Mouse (Mus musculus) stomach, embryonic 15.5 days (tissue): ENCODE data around the gene Ppm1h. TPM values are rescaled to one million over a fixed set of nuclear protein-coding genes. Genes with fewer than 3 reads are reported as not detected.

Experiments
- ATAC-seq: fragments of 200-750 bp; cut with Nextera tagmentation; 2 replicates; pipeline ENCODE4 v1.8.0; 2017; ENCODE audit warnings: low read depth, moderate number of reproducible peaks, moderate TSS enrichment; ENCODE audit not compliant: insufficient read depth, low FRiP score
- H3K27ac ChIP-seq: fragments of 300-500 bp; sonication (generic); 2 replicates; pipeline ENCODE4 v1.5.1; 2015; ENCODE audit warnings: mild to moderate bottlenecking, inconsistent platforms
- H3K27me3 ChIP-seq: fragments of 300-500 bp; sonication (generic); replicated peaks from 2 replicates; pipeline ENCODE4 v1.6.1; 2015; ENCODE audit warnings: inconsistent platforms
- H3K36me3 ChIP-seq: fragments of 300-500 bp; sonication (generic); 2 replicates; pipeline ENCODE4 v1.6.1; 2015; ENCODE audit warnings: inconsistent platforms
- H3K4me1 ChIP-seq: fragments of 300-500 bp; sonication (generic); 2 replicates; pipeline ENCODE4 v1.6.1; 2015; ENCODE audit warnings: inconsistent platforms
- H3K4me2 ChIP-seq: fragments of 300-500 bp; sonication (generic); 2 replicates; pipeline ENCODE4 v1.6.1; 2015; ENCODE audit warnings: mild to moderate bottlenecking, inconsistent platforms
- H3K4me3 ChIP-seq: fragments of 300-500 bp; sonication (generic); replicated peaks from 2 replicates; pipeline ENCODE4 v1.5.1; 2015; ENCODE audit warnings: inconsistent platforms
- H3K9ac ChIP-seq: fragments of 300-500 bp; sonication (generic); 2 replicates; pipeline ENCODE4 v1.6.1; 2015; ENCODE audit warnings: inconsistent platforms
- H3K9me3 ChIP-seq: fragments of 300-500 bp; sonication (generic); 2 replicates; pipeline ENCODE4 v1.6.1; 2016; ENCODE audit warnings: inconsistent platforms
- WGBS: fragments of 180-500 bp; shearing (Covaris S2); methylation state at CpG from one replicate; pipeline ENCODE4 v1.1.7; 2015; 5-methylcytosine and 5-hydroxymethylcytosine counted together
- polyA plus RNA-seq: library from polyadenylated mRNA; unstranded; fragments of >200 nt; fragmentation: Nextera tagmentation; extraction: Ambion mirVana; gene quantifications from 2 replicates; pipeline ENCODE4 v1.2.1, GENCODE M21; 2015

Ppm1h gene
- 13.2 and 14.9 TPM in 2 replicates for polyA plus RNA-seq

DNA sequence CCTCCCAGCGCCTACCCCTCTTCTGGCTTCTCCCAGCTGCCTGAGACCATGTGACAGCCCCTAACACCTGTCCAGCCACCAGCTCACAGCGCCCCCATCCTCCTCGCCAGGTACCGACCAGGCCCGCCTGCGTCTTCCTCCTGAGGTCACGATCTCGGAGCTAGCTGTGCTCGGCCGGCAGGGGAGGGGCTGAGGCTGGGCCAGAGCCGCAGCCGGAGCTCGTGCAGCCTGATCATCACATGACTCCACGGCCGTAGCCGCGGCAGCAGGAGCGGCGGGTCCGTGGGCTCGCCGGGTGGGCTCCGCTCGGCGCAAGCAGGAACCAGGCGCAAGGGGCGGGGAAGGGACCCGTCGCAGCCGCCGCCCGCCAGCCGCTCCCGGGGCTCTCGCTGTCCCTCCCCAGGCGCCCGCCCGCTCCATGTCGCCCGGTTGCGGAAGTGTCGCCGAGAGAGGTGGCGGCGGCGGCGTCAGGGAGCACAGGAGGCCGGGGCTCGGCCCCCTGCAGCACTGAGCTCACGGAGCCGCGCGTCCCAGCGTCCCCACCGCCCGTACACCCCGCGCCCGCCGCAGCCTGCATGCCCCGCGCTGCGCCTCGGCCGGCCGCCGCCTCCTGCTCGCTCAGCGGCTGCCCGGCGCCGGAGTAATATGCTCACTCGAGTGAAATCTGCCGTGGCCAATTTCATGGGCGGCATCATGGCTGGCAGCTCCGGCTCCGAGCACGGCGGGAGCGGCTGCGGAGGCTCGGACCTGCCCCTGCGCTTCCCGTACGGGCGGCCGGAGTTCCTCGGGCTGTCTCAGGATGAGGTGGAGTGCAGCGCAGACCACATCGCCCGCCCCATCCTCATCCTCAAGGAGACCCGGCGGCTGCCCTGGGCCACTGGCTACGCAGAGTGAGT, at the start of gene Ppm1h:
Ppm1h (plus strand) TSS at position 222 of the 896 bp plus-strand sequence.
- peak within 1 kb of the TSS; percentile 60 for H3K9ac ChIP-seq
- H3K9me3 ChIP-seq = no peaks in the 10 kb centered on the region
- peak within 1 kb of the TSS; percentile 96 for H3K4me2 ChIP-seq
- under 1% methylated on average over 92 of the region's 94 CpGs for WGBS
- H3K4me3 ChIP-seq = peak within 1 kb of the TSS; percentile 81
- peak; percentile 89 for ATAC-seq
- H3K4me1 ChIP-seq = peaks cover 12% of the 10 kb centered on the region; the same call in 1 of the 2 replicates
- H3K36me3 ChIP-seq = no peaks in the 10 kb centered on the region
- H3K27ac ChIP-seq = peak within 1 kb of the TSS; percentile 84
- H3K27me3 ChIP-seq = 0 out of 2 replicates have a peak, but pooled peaks cover 7% of the 10 kb centered on the region

DNA sequence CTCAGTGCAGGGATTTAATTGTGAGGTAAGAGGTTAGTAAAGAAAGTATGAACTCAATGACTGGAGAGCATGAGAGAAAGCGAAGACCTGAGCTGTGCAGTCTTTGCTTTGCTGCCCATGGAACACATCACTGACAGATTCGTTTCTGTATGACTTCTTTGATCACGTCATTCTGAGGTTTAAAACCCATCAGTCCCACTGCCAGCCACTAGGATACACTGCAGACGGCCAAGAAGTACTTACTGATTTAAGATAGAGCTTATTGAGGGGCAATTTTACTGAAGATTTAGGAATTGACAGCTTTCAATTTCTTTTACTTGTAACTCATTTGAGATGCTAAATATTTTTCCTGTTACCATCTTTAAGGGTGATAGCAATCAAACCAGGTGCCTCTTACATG, 49.6 kb upstream of the Ppm1h start:
- 60% methylated on average over 4 of the region's 4 CpGs for WGBS
- Histone ChIP-seq H3K36me3 (no peaks in the 10 kb centered on the region), H3K9ac (no peak overlapping the region), H3K9me3 (no peaks in the 10 kb centered on the region), H3K4me1 (no peaks in the 10 kb centered on the region), H3K4me2 (no peak overlapping the region), H3K4me3 (no peak overlapping the region), H3K27ac (no peak overlapping the region), H3K27me3 (no peaks in the 10 kb centered on the region)
- ATAC-seq = no peak

- H3K27ac ChIP-seq = no peak overlapping the region
- H3K4me2 ChIP-seq = no peak overlapping the region
- no peaks in the 10 kb centered on the region for H3K27me3 ChIP-seq
- 85% methylated on average over 4 of the region's 4 CpGs for WGBS
- H3K4me1 ChIP-seq = no peaks in the 10 kb centered on the region
- H3K4me3 ChIP-seq = no peak overlapping the region
- no peaks in the 10 kb centered on the region for H3K9me3 ChIP-seq
- H3K36me3 ChIP-seq = no peaks in the 10 kb centered on the region
- no peak overlapping the region for H3K9ac ChIP-seq
- no peak for ATAC-seq
Observed at GRCm38 (mm10) chr10:122639879-122640278, 38.7 kb upstream of the Ppm1h start.

DNA sequence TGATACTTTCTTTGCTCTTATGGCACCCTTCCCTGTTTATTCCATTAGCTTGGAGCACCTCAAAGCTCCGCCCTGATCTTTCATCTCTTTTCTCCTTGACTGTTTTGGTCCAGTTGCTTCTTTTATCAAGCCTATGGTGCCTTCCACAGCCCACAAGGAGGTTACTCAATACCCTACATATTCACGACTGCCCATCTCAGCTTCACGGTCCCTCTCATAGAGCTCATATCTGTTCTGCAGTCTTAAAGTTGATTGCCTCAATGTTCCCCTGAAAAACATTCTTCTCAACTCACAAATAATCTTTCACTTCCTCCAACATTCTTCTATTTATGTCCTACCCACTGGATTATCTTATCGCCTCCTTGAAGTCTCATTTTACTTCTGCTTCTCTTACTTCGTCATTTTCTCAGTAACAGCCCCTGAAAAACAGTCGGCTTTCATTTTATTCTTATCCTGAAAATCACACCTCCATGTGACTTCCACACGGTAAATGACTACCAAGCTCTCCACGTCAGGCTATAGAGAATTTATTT, 37.2 kb upstream of the Ppm1h start:
- Histone ChIP-seq H3K9me3 (no peaks in the 10 kb centered on the region), H3K9ac (no peak overlapping the region), H3K4me3 (no peak overlapping the region), H3K36me3 (no peaks in the 10 kb centered on the region), H3K4me2 (no peak overlapping the region), H3K27me3 (no peaks in the 10 kb centered on the region), H3K27ac (no peak overlapping the region), H3K4me1 (no peaks in the 10 kb centered on the region)
- no peak for ATAC-seq
- 76% methylated on average over 8 of the region's 8 CpGs for WGBS

DNA sequence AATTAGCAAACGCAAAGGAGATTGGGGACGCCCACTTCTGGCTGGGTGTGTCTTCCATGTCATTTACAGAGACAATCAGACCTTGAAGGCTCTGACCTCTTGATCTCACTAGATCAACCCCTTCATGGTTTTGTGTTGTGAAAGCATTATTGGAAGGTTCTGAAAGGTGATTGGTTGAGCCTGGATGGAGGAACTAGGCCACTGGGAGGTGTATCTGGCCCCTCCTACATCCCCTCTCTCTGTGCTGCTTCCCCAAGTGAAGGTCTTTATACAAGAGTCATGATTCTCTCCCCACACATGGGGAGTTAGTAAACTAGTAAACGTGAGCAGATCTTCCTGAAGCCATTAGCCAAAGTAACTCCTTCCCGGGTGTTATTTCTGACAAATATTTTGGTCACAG, 36.4 kb upstream of the Ppm1h start:
- ATAC-seq = no peak
- H3K27me3 ChIP-seq = no peaks in the 10 kb centered on the region
- H3K9me3 ChIP-seq = no peaks in the 10 kb centered on the region
- H3K4me3 ChIP-seq = no peak overlapping the region
- no peaks in the 10 kb centered on the region for H3K4me1 ChIP-seq
- no peak overlapping the region for H3K27ac ChIP-seq
- no peaks in the 10 kb centered on the region for H3K36me3 ChIP-seq
- H3K4me2 ChIP-seq = no peak overlapping the region
- 81% methylated on average over 4 of the region's 4 CpGs for WGBS
- no peak overlapping the region for H3K9ac ChIP-seq

DNA sequence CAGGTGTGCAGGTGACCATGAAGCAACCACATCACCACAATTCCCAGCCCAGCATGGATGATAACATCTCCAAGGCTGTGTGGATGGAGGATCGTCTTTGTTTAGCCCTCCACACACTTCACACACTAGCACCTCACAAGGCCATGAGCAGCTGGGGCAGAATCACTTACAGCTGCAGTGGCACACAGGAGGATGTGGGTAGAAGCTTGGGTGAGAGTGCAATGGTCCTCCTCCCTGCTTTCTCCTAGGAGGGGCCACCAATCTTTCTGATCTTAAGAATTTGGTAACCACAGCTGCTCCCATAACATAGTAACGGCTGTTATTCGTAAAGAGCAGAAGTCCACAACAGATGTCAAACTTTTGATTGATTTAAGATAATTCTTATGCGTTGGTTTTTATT, 26.6 kb upstream of the Ppm1h start:
- 82% methylated on average over 4 of the region's 4 CpGs for WGBS
- H3K36me3 ChIP-seq = no peaks in the 10 kb centered on the region
- H3K4me2 ChIP-seq = no peak overlapping the region
- no peaks in the 10 kb centered on the region for H3K27me3 ChIP-seq
- H3K27ac ChIP-seq = no peak overlapping the region
- no peak for ATAC-seq
- no peaks in the 10 kb centered on the region for H3K4me1 ChIP-seq
- no peak overlapping the region for H3K4me3 ChIP-seq
- no peaks in the 10 kb centered on the region for H3K9me3 ChIP-seq
- no peak overlapping the region for H3K9ac ChIP-seq

DNA sequence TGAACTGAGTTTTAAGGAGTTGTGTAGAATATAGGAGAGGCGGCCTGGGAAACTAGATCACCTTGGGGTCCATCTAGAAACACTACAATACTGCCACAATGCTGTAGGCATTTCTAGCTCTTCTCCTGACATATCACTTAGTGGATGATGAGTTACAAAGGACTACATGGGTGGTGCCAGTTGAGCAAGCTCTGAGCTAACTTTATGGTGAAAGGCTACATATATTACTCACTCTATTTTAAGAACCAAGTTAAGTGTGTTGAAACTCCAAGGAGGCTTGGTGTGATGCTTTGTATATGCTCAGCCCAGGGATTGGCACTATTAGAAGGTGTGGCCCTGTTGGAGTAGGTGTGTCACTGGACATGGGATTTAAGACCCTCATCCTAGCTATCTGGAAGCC, 26.0 kb upstream of the Ppm1h start:
- Histone ChIP-seq H3K36me3 (no peaks in the 10 kb centered on the region), H3K4me2 (no peak overlapping the region), H3K4me3 (no peak overlapping the region), H3K27ac (no peak overlapping the region), H3K9me3 (no peaks in the 10 kb centered on the region), H3K27me3 (no peaks in the 10 kb centered on the region), H3K9ac (no peak overlapping the region), H3K4me1 (no peaks in the 10 kb centered on the region)
- ATAC-seq = no peak
- WGBS = 93% methylated on average over 1 of the region's 1 CpGs

DNA sequence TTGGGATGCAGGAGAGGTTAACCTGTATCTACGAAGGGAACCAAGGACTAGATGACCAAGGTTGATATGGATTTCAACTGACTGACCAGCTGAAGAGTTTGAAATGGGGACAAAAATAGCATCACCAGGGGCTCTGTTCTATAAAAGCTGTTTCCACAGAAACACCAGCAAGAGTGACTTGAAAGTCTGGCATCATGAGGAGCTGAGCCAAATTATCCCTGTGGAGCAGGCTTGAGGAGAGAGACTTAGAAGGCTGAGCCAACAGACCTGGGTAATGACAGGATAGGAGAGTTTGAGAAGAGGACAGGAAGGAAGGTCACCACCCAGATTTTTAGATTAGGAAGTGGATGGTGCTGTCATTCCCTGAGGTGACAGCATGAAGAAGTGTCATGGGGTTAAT, 12.9 kb upstream of the Ppm1h start:
- no peak overlapping the region for H3K27ac ChIP-seq
- H3K9ac ChIP-seq = no peak overlapping the region
- H3K4me3 ChIP-seq = no peak overlapping the region
- no peaks in the 10 kb centered on the region for H3K4me1 ChIP-seq
- H3K9me3 ChIP-seq = no peaks in the 10 kb centered on the region
- no peaks in the 10 kb centered on the region for H3K36me3 ChIP-seq
- no peak overlapping the region for H3K4me2 ChIP-seq
- 88% methylated on average over 1 of the region's 1 CpGs for WGBS
- H3K27me3 ChIP-seq = no peaks in the 10 kb centered on the region
- ATAC-seq = no peak

- no peak overlapping the region for H3K9ac ChIP-seq
- WGBS = 86% methylated on average over 2 of the region's 2 CpGs
Observed at GRCm38 (mm10) chr10:122671253-122671652, 7.3 kb upstream of the Ppm1h start.

DNA sequence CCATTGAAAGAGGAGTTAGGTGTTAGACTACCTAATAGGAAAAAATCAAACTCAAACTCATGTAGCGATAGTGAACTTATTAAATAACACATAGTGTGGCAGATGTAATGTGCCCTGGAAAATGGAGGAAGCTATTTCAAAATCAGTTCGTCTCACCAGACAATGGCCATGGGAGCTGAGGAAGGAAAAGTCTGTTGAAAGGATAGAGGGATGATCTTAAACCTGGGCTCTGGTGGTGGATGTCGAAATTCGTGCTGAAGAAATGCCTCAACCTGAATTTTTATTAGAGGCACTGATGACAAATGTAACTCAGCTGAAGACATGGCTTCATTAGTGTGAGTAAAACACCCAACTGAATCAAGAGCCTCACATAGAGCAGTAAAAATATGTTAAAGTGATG, 6.5 kb upstream of the Ppm1h start:
- H3K36me3 ChIP-seq = no peaks in the 10 kb centered on the region
- 83% methylated on average over 4 of the region's 4 CpGs for WGBS
- no peak overlapping the region for H3K27ac ChIP-seq
- H3K27me3 ChIP-seq = no peaks in the 10 kb centered on the region
- ATAC-seq = no peak
- H3K4me3 ChIP-seq = no peak overlapping the region
- no peaks in the 10 kb centered on the region for H3K4me1 ChIP-seq
- no peak overlapping the region for H3K9ac ChIP-seq
- no peak overlapping the region for H3K4me2 ChIP-seq
- H3K9me3 ChIP-seq = no peaks in the 10 kb centered on the region

More at GRCm38 (mm10) chr10:122671253-122671652, 7.3 kb upstream of the Ppm1h start:
- Histone ChIP-seq H3K4me3 (no peak overlapping the region), H3K4me1 (no peaks in the 10 kb centered on the region), H3K4me2 (no peak overlapping the region), H3K9me3 (no peaks in the 10 kb centered on the region), H3K27me3 (no peaks in the 10 kb centered on the region), H3K27ac (no peak overlapping the region), H3K36me3 (no peaks in the 10 kb centered on the region)
- ATAC-seq = no peak

DNA sequence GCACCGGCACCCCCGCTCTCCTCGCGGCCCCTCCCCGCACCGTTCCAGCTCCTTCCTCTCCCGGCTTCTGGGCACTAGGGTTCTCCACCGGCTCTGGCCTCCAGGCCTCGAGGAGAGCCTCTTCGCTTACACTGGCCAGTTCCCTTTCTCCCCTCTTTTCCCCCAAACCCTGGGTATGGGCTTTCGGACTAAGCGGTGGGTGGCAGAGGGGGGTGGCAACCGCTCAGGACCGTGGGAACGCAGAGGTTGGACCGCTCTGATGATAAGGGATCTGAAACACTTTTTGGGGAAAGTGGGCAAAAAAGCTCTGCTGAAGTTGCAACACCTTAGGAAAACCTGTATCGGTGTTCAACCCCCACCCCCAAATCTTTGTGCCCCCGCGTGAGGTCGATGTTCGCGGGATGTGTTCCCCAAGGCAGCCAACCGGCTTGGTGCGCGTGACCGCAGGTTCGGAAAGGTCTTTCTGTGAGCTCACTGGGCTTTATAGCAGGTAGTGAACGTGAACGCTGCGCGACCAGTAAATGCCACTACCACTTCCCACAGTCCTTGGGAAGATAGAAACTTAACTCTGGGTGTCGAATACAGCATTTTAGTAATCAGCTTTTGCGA, 979 bp downstream of the Ppm1h start:
- Histone ChIP-seq H3K27ac (peak overlapping the region; percentile 84), H3K9ac (peak overlapping the region; percentile 60), H3K36me3 (no peaks in the 10 kb centered on the region), H3K4me3 (peak overlapping the region; percentile 81), H3K4me1 (peaks cover 12% of the 10 kb centered on the region; the same call in 1 of the 2 replicates), H3K27me3 (0 out of 2 replicates have a peak, but pooled peaks cover 7% of the 10 kb centered on the region), H3K4me2 (peak overlapping the region; percentile 96), H3K9me3 (no peaks in the 10 kb centered on the region)
- no peak for ATAC-seq
- under 1% methylated on average over 33 of the region's 33 CpGs for WGBS
